Mouse (Mus musculus): ENCODE data around the gene Gm21915.

The Gm21915 gene

GRCm38 (mm10) chr9:40666190-40666803 lies 4.1 kb upstream of the Gm21915 start:
- DNase-seq (ENCODE audit: low spot score), result no peak

DNA sequence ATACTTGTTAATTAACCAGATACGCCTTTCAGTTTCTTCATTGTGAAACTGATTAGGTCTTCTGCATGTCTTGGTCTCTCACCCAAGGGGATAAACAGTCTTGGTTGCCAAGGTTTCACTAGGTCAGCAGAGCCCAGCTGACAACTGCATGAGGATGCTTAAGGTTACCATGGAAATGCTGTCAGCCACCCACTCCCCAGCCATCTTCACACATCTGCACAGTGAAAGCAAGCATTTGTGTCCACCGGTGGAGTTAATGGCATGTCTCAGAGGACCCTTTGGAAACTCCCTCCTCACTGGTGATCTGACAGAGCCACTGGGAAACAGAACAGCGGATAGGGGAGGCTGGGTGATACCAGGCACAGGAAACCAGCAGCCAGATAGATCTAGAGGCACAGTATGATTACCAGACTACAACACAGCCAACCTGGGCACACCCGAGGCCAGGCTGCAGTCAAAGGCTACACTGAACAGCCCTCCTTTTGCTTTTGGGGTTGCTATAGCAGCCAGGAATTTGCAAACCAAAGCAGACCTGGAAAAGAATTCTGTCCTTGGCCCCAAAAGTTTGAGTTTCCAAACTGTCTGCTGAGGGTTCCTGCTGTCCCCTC lies 1.0 kb downstream of the Gm21915 start:
- peak; percentile 50 for DNase-seq (ENCODE audit: low spot score)

DNA sequence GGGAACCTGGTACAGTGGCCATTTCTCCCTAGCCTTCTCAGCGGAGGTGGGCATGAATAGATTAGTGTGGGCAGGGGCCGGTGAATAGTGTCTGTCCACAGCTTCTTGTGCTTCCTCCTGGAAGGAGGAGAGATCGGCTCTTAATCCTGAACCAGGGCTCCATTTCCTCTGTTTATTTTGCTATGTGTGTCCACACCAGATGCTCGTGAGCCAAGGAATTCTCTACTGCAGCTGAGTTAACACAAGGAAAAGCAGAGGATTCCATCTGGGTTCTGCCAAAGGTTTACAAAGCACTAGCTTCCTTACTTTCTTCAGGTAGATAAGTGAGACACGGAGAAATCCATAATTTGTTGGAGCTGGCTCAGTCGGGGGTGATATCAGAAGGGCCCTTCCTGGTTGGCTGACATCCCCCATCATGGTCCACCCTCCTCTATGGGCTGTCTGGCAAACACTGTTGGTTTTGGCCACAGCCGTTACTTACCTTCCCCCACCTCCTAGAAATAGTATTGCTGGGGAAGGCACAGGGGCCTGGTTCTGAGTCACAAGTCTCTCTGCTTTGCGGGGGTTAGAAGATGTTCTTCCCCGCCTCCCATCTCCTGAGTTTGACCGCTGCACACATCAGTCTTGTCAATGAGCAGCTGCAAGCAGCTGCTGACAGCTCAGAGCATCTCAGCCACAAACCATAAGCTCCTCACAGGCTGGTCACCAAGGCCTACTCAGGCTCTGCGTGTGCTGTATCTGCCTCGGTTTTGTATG lies 5.0 kb downstream of the Gm21915 start:
- DNase-seq (ENCODE audit: low spot score), result no peak

DNA sequence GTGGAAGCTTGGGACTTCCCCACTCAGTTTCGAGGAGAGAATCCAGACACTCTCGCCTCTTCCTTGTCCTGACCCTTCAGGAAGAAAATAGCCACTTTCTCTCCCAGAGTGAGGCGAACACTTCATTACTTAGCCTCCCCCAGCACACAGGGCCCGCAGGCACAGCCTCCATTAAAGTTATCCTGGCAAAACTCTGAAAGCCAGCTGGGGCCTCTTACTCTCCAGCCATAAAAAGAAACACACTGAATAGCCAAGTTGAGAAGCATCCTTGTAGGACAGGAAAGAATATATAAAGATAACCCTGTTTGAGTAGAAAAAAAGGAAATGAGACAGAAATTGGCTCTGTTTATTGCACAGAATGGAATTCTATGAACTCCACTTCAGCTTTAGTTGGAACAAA lies 8.2 kb downstream of the Gm21915 start:
- no peak for DNase-seq (ENCODE audit: low spot score)

- DNase-seq (ENCODE audit: low spot score), result peak; percentile 77
Measured at GRCm38 (mm10) chr9:40685801-40686420, 15.5 kb downstream of the Gm21915 start, which contains the start of gene Clmp. Gene Clmp (plus strand): TSS chr9:40685962.

GRCm38 (mm10) chr9:40686421-40686899 lies 16.0 kb downstream of the Gm21915 start:
- DNase-seq (ENCODE audit: low spot score), result peak; percentile 75

- no peak for DNase-seq (ENCODE audit: low spot score)
Measured at GRCm38 (mm10) chr9:40687053-40687452, 16.6 kb downstream of the Gm21915 start.

DNA sequence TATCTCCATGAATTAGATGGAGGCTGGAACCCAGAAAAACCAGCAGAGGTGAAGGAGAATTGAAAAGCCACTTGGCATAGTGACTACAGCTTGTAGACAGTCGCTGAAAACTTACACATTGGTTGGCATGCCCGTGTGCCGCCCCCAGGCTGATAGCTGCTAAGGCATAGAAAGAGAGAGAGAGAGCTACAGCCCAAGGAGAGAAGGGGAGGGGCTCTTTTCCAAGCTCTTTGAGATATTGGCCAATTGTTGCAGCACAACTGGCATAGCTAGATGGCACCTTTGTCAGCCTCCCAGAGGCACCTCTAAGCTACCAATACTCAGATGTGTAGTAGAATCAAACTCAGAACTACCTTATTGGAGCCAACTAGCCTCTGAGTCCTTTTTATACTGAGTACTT lies 17.1 kb downstream of the Gm21915 start:
- no peak for DNase-seq (ENCODE audit: low spot score)

- no peak for DNase-seq (ENCODE audit: low spot score)
Measured at GRCm38 (mm10) chr9:40690511-40690910, 20.1 kb downstream of the Gm21915 start.

DNA sequence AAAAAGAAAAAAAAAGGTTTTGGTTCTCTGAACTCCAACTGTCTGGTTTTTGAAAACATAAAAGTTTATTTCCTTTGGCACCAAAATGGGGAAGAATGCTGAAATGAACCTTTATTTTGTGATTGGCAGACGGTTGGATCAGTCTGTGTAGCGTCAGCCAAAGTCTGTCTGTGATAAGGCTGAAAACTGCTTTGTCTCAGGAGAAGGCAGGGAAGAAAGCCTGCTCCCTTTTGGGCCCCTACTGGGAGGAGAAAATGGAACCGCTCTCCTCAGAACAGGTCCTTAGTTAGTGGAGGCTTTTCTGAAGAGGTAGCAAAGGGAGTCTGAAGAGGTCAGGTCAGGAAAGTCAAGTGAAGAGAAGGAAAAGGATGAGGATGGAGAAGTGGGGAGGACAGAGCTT lies 22.6 kb downstream of the Gm21915 start:
- DNase-seq (ENCODE audit: low spot score), result no peak

- DNase-seq (ENCODE audit: low spot score), result no peak
Measured at GRCm38 (mm10) chr9:40693768-40694167, 23.4 kb downstream of the Gm21915 start.

GRCm38 (mm10) chr9:40694284-40694683 lies 23.9 kb downstream of the Gm21915 start:
- DNase-seq (ENCODE audit: low spot score), result no peak

GRCm38 (mm10) chr9:40696086-40696485 lies 25.7 kb downstream of the Gm21915 start:
- DNase-seq (ENCODE audit: low spot score), result no peak

GRCm38 (mm10) chr9:40699194-40699593 lies 28.8 kb downstream of the Gm21915 start:
- DNase-seq (ENCODE audit: low spot score), result no peak

DNA sequence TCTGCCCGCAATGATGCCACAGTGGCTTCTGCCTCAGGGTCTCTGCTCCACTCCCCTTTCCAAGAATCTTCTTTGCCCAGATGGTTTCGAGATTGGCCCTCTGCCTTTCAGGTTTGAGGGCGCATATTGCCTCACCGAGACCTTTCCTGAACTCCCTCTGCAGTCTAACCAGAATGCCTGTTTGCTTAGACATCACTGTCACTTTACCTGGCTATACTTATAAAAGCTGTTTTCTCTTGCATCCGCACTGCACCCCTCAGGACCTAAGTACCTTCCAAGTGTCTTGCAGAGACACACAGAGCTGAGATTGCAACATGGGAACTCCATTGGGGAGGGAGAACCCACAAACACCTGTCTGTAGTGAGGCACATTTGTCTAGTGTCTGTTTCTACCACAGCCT lies 29.8 kb downstream of the Gm21915 start:
- DNase-seq (ENCODE audit: low spot score), result no peak

GRCm38 (mm10) chr9:40704364-40705276 lies 34.2 kb downstream of the Gm21915 start:
- peak; percentile 57 for DNase-seq (ENCODE audit: low spot score)

- DNase-seq (ENCODE audit: low spot score), result no peak
Measured at GRCm38 (mm10) chr9:40708448-40709140, 38.2 kb downstream of the Gm21915 start.

DNA sequence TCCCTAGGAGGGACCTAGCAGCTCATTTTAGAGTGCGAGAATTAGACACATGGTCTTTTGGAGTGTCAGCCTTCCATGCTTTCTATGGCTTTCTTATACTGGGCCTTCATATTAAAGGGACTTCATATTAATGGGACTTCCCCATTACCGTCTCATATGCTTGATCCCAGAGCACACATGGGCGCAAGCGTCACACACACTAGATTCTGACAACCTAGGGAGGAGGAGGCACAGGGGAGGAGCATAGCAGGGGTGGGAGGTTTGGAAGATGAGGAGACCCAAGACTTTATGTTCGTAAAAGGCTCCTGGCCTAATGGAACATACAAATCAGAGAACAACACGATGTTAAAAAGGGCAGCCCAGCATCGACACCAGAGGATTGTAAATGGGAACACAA lies 38.7 kb downstream of the Gm21915 start:
- no peak for DNase-seq (ENCODE audit: low spot score)

DNA sequence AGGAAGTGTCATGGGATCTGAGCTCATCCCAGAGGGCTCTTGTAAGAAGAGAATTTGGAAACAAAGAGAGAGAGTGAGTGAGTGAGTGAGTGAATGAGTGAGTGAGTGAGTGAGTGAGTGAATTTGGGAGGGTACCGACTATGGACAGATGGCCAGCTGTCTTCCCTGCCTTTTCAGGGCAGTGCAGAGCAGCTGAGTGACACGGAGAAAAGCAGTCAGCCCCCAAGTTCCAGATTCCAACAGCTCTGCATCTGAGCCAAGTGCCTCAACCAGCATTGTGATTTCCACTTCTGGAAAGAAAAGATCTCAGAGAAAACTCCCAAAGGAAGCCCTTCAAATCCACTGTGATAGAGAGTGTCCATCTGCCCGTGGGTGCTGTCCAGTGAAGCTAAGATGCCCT lies 39.2 kb downstream of the Gm21915 start:
- DNase-seq (ENCODE audit: low spot score), result no peak

GRCm38 (mm10) chr9:40709991-40710390 lies 39.6 kb downstream of the Gm21915 start:
- no peak for DNase-seq (ENCODE audit: low spot score)

GRCm38 (mm10) chr9:40711654-40712053 lies 41.2 kb downstream of the Gm21915 start:
- DNase-seq (ENCODE audit: low spot score), result no peak
